Mouse (Mus musculus) ES-E14 (cell line): ENCODE measurements around the gene Asns. TPM values are rescaled to one million over a fixed set of nuclear protein-coding genes. Genes with fewer than 3 reads are reported as not detected.

Experiments used
- DNase-seq: peaks from one replicate; pipeline ENCODE4 v3.0.0-alpha.2; 2013; ENCODE audit warnings: low read depth, low spot score
- H3K27ac ChIP-seq: 2 replicates; pipeline ENCODE4 v1.5.1; 2012; ENCODE audit warnings: low read depth, mild to moderate bottlenecking, low read length, moderate library complexity, mixed read lengths; ENCODE audit not compliant: poor library complexity, insufficient read depth, severe bottlenecking
- H3K36me3 ChIP-seq: 2 replicates; pipeline ENCODE4 v1.6.1; 2012; ENCODE audit warnings: mild to moderate bottlenecking, low read length, moderate library complexity, mixed read lengths; ENCODE audit not compliant: control insufficient read depth, poor library complexity, insufficient read depth, severe bottlenecking
- H3K4me1 ChIP-seq, 2 experiments: fragments of 150-350 bp in 1 of 2; sonication (generic) in 1 of 2; 2 replicates each; pipeline ENCODE4 v1.6.1; 2012; ENCODE audit warnings: low read length in 2 of 2, mild to moderate bottlenecking in 1 of 2, mixed read lengths in 1 of 2; ENCODE audit not compliant: control insufficient read depth in 2 of 2, insufficient read depth in 2 of 2, poor library complexity in 1 of 2
- H3K4me3 ChIP-seq, 2 experiments: fragments of 150-350 bp in 1 of 2; sonication (generic) in 1 of 2; 2 replicates each; pipeline ENCODE4 v1.5.1; 2012; ENCODE audit warnings: low read length in 2 of 2, low read depth in 1 of 2, mild to moderate bottlenecking in 1 of 2, mixed read lengths in 1 of 2; ENCODE audit not compliant: insufficient read depth in 1 of 2, poor library complexity in 1 of 2, severe bottlenecking in 1 of 2
- H3K9ac ChIP-seq: 2 replicates; pipeline ENCODE4 v1.6.1; 2012; ENCODE audit warnings: low read depth, mild to moderate bottlenecking, low read length, mixed read lengths; ENCODE audit not compliant: poor library complexity, insufficient read depth, severe bottlenecking
- H3K9me3 ChIP-seq: fragments of 150-350 bp; sonication (generic); 2 replicates; pipeline ENCODE4 v1.6.1; 2012; ENCODE audit warnings: low read depth, mild to moderate bottlenecking, low read length; ENCODE audit not compliant: control insufficient read depth, insufficient read depth
- CHD2 ChIP-seq: IDR thresholded peaks from 2 replicates; pipeline ENCODE4 v1.6.1; 2014; ENCODE audit warnings: mild to moderate bottlenecking, low read depth, low read length, inconsistent platforms
- HCFC1 ChIP-seq: IDR thresholded peaks from 2 replicates; pipeline ENCODE4 v1.6.1; 2012; ENCODE audit warnings: low read length, inconsistent platforms, borderline replicate concordance; ENCODE audit not compliant: insufficient read depth
- MAFK ChIP-seq: IDR thresholded peaks from 2 replicates; pipeline ENCODE4 v1.6.1; 2014; ENCODE audit warnings: mild to moderate bottlenecking, low read depth, low read length, inconsistent platforms; ENCODE audit not compliant: insufficient read depth
- ZC3H11A ChIP-seq: IDR thresholded peaks from 2 replicates; pipeline ENCODE4 v1.6.1; 2012; ENCODE audit warnings: low read depth, mild to moderate bottlenecking, inconsistent platforms, low read length, borderline replicate concordance
- ZNF384 ChIP-seq: IDR thresholded peaks from 2 replicates; pipeline ENCODE4 v1.6.1; 2012; ENCODE audit warnings: low read depth, low read length, inconsistent platforms
- in situ Hi-C, 2 experiments: fragments of 600-800 bp; cut with MboI; formaldehyde crosslinking; loops; one replicate each; pipeline ENCODE4 v1.15.1; 2025; ENCODE audit warnings: low sequenced_read_pairs in 2 of 2, inconsistent platforms in 1 of 2; ENCODE audit not compliant: unreplicated experiment in 2 of 2
- total RNA-seq: library from RNA; depleted of rRNA; stranded (reverse); fragments of 300-350 nt; gene quantifications from 2 replicates; pipeline ENCODE4 v1.2.3, GENCODE M21; 2012; rRNA removed

Gene Asns
- total RNA-seq, 1 experiment: 241 TPM

DNA sequence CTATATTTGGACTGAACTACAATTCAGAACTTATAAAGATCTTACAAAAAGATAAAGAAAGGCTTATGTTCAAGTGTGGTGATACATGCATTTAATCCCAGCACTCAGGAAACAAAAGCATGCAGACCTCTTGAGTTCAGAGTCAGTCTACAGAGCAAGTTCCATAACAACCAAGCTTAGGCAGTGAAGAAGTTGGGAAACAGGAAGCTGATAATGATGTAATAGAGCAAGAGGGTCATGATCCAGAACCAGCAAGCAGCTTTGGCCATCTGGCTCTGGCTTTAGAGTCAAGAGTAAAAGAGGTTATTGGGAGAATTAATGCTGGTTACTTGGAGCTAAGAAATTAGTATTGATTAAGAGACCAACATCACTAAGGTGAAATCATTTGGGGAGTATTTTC is 44.6 kb downstream of the Asns start:
- Histone ChIP-seq H3K4me1 (no peaks in the 10 kb centered on the region), H3K9me3 (no peaks in the 10 kb centered on the region), H3K36me3 (no peaks in the 10 kb centered on the region), H3K4me3 (no peak overlapping the region), H3K9ac (no peak overlapping the region), H3K27ac (no peak overlapping the region)
- TF ChIP-seq CHD2 (no peak), ZC3H11A (no peak), HCFC1 (no peak), ZNF384 (no peak), MAFK (no peak)
- no peak for DNase-seq
- in situ Hi-C loops: no loop called here

Other genes with a start within 250 kb of the Asns start
- not detected in 2 replicates for gene Tac1, start 138.4 kb downstream of the Asns start, total RNA-seq
- gene C1galt1, start 151.6 kb upstream of the Asns start, total RNA-seq: 6.3 and 7.0 TPM in 2 replicates